Mouse (Mus musculus): ENCODE measurements around the gene Ccl17. TPM values are rescaled to one million over a fixed set of nuclear protein-coding genes. Genes with fewer than 3 reads are reported as not detected.
"Not testable (repeated sequence)": the region's sequence is repeated elsewhere in the genome, so short reads cannot be mapped to it uniquely, and the experiment has no call there.

The Ccl17 gene
- total RNA-seq, 2 experiments from 2014 or later, result 3.4 to 6.0 TPM

DNA sequence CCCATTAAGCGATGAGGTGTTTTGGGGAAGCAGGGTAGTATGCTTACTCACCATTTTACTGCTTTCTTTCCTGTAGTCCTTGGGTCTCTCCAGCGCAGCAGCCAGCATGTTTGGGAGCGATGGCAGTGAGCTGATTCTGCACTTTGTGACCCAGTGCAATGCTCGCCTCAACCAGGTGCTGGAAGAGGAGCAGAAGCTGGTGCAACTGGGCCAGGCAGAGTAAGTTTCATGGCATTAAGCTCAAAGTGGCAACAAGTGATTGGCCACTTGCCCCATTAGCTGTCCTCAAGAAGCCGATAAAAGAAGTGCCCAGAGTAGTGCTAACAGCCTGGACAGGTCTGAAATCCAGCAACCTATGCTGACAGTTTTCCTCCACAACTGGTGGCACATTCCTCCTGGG lies 39.8 kb downstream of the Ccl17 start:
- no peak for TF ChIP-seq CTCF (conservative IDR thresholded peaks at IDR 0.05)
- Histone ChIP-seq H3K4me3 (no peak overlapping the region), H3K27ac (no peak overlapping the region)
- DNase-seq (ENCODE audit: low spot score in 2 of 2), result no peak

DNA sequence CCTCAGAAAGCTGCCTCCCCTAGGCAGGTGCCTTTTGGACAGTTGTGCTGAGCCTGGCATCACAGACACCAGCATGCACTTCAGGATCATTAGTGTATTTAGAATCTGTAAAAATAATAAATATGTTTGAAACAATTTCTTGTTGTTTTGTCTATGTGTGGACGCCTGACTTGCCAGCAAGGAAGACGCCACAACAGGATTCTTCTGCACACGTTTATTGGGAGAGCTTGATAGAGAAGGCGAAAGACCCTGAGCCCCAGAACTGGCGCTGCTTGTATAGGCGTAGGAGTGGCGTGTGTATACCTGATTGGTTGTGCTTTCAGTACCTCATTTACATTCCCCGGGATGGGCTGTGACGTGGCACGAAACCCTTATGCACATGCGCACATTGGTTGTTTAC lies 44.5 kb downstream of the Ccl17 start:
- not testable (repeated sequence) for H3K4me3 ChIP-seq; DNase-seq (ENCODE audit: low spot score in 2 of 2); H3K27ac ChIP-seq

DNA sequence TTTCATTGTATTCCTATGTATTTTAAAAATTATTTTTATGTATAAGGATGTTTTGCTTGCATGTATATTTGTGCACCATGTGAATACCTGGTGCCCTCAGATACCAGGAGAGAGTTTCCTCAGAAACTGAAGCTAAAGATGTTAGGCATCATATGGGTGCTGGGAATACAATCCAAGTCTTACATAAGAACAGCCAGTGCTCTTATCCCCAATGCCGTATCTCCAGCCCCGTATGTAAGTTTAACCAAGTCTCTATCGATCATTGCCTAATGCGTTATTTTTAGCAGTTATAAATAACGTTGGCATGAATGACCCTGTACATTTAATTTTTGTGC lies 46.7 kb downstream of the Ccl17 start:
- no peak for DNase-seq (ENCODE audit: low spot score in 2 of 2)
- no peak for TF ChIP-seq CTCF (conservative IDR thresholded peaks at IDR 0.05)
- Histone ChIP-seq H3K27ac (peak overlapping the region; percentile 98), H3K4me3 (peak overlapping the region; percentile 75)

DNA sequence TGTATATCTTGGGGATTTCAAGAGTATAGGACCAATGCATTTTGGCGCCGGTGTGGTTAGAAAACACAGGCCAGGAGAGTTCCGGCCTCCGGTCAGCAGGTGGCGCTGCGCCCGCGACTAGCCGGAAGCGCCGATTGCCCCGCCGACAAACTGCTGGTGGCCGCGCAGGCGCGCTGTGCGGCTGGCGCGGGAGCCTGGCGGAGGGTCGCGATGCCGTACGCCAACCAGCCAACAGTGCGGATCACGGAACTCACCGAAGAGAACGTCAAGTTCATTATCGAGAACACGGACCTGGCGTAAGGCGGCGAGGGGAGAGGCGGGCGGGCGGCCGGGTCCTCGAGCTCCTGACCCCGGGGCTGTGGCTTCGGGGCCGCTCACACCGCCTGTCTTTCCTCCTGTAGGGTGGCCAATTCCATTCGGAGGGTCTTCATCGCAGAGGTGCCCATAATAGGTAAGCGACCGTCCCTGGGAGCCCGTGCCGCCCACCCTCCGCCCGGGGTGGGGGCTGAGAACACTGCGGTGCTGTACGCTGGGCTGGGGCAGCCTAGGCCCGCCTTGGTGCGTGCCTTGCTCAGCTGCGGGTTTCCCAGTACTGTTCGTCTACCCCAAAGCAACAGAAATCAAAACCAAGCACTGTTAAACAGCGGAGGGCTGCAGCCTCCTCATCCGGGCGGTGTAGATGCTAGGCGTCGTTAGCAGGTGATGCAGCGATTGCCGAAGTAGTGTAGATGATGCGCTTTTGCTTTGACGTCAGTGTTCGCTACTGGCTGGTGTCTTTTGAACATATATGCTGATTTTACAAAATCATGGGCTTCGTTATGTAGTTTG lies 47.3 kb downstream of the Ccl17 start, which contains the start of gene Polr2c:
Polr2c (plus strand) TSS at position 105 of the 828 bp plus-strand sequence.
- peak within 1 kb of the TSS; percentile 98 for H3K27ac ChIP-seq
- peak within 1 kb of the TSS; percentile 75 for H3K4me3 ChIP-seq
- peak; percentile 86 to 95 for DNase-seq (ENCODE audit: low spot score in 2 of 2)
- peak; percentile 97 for TF ChIP-seq CTCF (conservative IDR thresholded peaks at IDR 0.05)

DNA sequence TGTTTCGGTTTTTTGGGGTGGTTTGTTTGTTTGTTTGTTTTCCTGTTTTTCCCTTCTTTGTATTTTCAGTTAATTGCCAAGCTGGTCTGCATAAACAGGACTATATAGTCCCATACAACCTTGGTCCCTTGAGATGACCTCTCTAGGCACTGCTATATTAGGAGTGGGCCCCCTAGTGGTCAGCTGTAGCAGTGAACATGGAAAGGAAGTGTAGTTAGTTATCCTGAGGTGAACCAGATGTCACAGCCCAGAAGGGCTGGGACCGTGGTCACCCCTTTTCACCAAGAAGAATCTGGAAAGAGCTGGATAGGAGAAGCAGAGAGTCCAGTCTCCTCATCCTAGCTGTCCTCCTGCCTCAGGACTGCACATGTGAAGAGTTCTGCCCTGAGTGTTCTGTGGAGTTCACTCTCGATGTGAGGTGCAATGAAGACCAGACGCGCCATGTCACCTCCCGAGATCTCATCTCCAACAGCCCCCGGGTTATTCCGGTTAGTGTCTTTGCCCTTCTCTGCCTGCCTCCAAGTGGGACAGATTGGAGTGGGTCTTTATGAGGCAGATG lies 51.2 kb downstream of the Ccl17 start:
- Histone ChIP-seq H3K27ac (no peak overlapping the region), H3K4me3 (no peak overlapping the region)
- TF ChIP-seq CTCF (conservative IDR thresholded peaks at IDR 0.05), result peak; percentile 93
- peak in 1 of 2 experiments; percentile 64 for DNase-seq (ENCODE audit: low spot score in 2 of 2)

Other genes starting within 250 kb of the Ccl17 start
- gene Rspry1, start 208.5 kb upstream of the Ccl17 start, total RNA-seq (2021), result 10 to 100 TPM; 25.8 to 26.1 TPM
- gene Fam192a, start 208.5 kb upstream of the Ccl17 start, total RNA-seq (2021), result 10 to 100 TPM; 38.6 to 45.6 TPM
- 100 to 1,000 TPM; 145 to 147 TPM for gene Arl2bp, start 143.9 kb upstream of the Ccl17 start, total RNA-seq (2021)
- gene Pllp, start 114.2 kb upstream of the Ccl17 start, total RNA-seq (2021), result 10 to 100 TPM; 37.5 to 39.8 TPM
- gene Ccl22, start 64.9 kb upstream of the Ccl17 start, total RNA-seq (2021), result under 1 TPM in 1 of 2 experiments, not detected in 1; 0.37 TPM
- gene Cx3cl1, start 38.4 kb upstream of the Ccl17 start, total RNA-seq (2021), result 100 to 1,000 TPM; 396 to 397 TPM
- gene Coq9, start 27.9 kb downstream of the Ccl17 start, total RNA-seq (2021), result 10 to 100 TPM; 78.2 to 83.7 TPM
- gene Ciapin1, start 27.9 kb downstream of the Ccl17 start, total RNA-seq (2021), result 10 to 100 TPM; 60.9 to 67.2 TPM
- 10 to 100 TPM; 69.1 to 71.4 TPM for gene Polr2c, start 47.0 kb downstream of the Ccl17 start, total RNA-seq (2021)
- gene Dok4, start 65.9 kb downstream of the Ccl17 start, total RNA-seq (2021), result 10 to 100 TPM; 24.1 to 26.4 TPM
- gene Ccdc102a, start 107.6 kb downstream of the Ccl17 start, total RNA-seq (2021), result 1 to 10 TPM; 1.7 to 1.9 TPM
- gene Adgrg5, start 113.2 kb downstream of the Ccl17 start, total RNA-seq (2021), result not detected
- gene Adgrg1, start 164.3 kb downstream of the Ccl17 start, total RNA-seq (2021), result 10 to 100 TPM; 89.7 to 90.5 TPM
- under 1 TPM; 0.18 to 0.34 TPM for gene Adgrg3, start 207.2 kb downstream of the Ccl17 start, total RNA-seq (2021)
- 1 to 10 TPM; 1.0 to 2.2 TPM for gene Drc7, start 244.7 kb downstream of the Ccl17 start, total RNA-seq (2021)